Mouse (Mus musculus): ENCODE results near the gene Rrm1.
"Not testable (repeated sequence)": the region's sequence is repeated elsewhere in the genome, so short reads cannot be mapped to it uniquely, and the experiment has no call there.

Gene Rrm1

DNA sequence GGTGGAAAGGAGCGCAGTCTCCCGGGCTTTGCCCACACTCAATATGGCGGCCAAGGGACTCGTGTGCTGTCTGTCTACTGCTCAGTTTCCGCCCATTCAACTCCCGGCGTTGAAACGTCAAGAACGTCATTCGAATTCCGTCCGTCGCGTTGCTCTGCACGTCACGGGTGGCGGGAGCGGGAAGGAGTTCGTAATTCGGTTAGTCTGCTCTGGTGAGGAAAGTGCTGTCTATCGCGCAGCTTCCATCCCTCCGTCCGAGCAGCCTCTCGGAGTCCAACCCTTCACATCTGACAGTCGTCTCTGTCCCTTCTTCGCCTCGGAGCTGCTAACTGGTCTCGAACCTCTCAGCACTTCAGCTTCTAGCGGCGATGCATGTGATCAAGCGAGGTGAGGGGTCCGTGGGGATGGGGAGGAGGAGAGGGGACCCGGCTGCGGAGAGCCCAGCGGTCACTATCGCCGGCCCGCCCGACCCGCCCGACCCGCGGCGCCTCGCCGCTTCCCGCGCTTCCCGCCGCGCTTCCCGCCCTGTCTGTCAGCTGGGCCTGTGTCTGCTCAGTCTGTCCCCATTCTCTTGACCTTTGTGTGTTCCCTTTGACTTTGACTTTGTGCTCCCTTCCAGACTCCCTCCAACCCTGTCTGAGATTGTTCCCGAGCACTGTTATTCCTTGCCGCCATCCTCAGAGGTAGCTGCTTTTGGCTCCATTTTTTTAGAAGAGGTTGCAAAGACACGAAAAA is at the start of gene Rrm1:
Rrm1 (plus strand) TSS at position 39 of the 735 bp plus-strand sequence.
- DNase-seq (ENCODE audit: low spot score) = peak; percentile 94

DNA sequence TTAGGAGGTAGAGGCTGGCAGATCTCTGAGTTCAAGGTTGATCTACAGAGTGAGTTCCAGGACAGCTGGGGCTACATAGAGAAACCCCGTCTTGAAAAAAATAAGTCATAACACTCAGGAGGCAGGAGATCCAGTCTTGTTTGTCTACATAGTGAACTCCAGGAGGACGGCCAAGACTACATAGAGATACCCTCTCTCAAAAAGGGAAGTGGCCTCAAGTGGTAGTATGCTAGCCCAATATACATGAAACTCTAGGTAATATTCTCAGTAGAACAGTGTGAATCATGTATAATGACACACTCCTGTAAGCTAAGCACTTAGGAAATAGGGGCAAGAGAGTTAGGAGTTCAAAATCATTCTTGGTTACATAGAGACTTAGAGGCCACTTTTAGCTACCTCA is 47.6 kb upstream of the Rrm1 start:
- DNase-seq (ENCODE audit: low spot score) = no peak

DNA sequence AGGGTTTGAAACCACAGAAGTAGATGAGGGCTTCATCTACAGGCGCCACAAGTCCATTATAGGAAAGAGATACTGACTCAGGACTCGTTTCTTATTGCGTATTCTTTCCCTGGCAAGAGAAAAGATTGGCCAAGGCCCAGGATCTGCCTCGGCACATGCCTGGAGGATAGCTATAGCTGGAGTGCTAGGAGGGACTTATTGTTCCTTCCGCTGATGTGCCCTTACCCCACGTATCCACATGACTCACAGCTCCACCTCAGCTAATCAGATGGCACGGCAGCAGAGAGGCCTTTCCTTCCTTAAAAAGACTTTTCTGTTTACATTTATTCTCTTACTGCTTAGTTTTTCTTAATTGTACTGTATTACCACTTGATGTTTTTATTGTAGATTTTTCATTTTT is 45.6 kb upstream of the Rrm1 start:
- DNase-seq (ENCODE audit: low spot score) = no peak

DNA sequence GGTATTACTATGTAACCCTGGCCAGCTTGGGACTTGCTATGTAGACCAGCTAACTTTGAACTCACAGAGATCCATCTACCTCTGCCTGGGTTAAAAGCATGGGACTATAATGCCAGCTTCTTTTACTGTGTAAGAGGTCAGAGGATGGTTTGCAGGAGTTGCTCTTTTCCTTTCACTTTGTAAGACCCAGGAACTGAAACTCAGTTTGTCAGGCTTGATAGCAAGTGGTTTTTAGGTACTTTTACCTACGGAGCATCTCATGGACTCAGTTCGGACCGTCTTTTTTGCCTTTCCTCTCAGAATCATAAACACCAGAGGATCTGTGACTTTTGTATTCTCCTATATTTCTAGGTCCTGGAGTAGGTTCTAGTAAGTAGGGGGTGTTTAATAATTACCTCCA is 45.2 kb upstream of the Rrm1 start:
- DNase-seq (ENCODE audit: low spot score) = no peak

DNA sequence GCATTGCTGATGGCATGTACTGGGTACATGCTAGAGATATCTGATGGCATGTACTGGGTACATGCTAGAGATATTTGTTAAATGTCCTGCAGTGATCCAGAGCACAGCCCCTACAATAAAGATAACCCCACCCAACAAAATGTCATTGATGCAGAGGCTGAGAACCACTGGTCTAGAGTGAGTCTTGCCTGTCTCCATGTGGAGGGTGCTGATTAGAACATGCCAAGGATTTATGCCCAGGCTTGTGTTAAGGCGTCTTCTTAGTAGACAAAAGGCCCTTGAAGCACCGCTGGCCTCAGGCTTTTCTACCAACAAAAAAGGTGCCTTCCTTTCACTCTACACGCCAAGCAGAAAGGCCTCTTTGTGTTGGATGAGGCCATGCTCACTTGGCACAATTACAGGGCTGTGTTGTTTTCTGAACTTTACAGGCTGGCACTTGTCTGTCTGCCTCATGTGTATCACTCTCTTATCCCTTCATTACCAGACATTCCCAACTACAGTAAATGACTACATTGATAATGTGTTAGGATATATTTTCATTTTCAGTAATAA is 42.2 kb upstream of the Rrm1 start:
- no peak for DNase-seq (ENCODE audit: low spot score)

DNA sequence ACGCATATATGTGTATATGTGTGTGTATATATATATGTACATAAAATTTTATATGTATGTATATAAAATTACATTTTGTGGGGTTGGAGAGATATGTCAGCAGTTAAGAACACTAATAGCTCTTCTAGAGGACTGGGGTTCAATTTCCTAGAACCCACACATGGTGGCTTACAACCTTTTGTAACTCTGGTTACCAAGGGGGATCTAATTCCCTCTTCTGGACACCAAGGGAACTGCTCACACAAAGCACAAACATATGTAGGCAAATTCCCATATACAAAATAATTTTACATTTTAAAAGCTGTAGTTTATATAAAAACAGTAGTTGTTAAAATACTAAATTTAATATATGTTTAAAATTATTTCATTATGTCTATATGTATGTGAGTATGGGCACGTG is 37.4 kb upstream of the Rrm1 start:
- DNase-seq (ENCODE audit: low spot score) = no peak

DNA sequence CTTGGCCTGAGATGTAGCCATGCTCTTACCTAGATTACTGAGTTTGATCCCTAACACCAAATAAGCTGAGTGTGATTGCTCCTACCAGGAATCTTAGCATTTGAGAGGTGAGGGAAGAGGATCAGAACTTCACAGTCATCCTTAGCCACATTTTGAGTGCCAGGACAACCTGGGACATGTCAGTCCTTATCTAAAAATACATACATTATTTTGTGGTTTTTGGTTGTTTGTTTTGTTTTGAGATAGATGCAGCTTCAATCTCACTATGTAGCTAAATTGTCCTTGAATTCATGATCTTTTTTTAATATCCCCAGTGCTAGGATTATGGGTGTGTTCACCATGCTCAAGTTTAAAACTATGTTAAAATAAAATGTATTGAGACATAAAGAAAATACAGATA is 34.1 kb upstream of the Rrm1 start:
- DNase-seq (ENCODE audit: low spot score) = no peak

DNA sequence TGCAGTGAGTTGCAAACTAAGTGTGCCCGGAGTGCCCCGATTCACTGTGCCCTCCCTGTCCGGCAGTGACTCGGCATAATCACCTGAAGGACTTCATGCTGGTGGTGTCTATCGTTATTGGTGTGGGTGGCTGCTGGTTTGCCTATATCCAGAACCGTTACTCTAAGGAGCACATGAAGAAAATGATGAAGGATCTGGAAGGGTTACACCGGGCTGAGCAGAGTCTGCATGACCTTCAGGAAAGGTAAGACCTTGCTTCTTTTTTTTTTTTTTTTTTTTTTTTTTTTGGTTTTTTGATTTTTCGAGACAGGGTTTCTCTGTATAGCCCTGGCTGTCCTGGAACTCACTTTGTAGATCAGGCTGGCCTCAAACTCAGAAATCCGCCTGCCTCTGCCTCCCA is 26.2 kb upstream of the Rrm1 start:
- not testable (repeated sequence) for DNase-seq (ENCODE audit: low spot score)

DNA sequence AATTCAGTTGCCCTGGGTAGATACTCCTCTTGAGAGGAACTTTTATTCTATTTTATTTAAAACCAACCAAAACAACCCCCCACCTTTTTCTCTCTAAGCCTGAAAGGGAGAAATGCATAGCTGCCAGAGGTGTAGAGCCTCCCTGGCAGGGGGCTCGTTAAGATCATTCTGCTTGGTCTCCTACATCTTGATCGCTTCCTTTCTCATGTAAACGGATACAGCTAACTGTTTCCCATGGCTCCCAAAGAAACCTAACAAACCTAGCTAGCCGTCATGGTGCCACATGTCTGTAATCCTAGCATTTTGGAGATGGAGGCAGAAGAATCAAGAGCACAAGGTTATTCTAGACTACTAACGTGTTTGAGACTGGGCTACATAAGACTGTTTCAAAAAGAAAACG is 25.7 kb upstream of the Rrm1 start:
- DNase-seq (ENCODE audit: low spot score) = no peak

DNA sequence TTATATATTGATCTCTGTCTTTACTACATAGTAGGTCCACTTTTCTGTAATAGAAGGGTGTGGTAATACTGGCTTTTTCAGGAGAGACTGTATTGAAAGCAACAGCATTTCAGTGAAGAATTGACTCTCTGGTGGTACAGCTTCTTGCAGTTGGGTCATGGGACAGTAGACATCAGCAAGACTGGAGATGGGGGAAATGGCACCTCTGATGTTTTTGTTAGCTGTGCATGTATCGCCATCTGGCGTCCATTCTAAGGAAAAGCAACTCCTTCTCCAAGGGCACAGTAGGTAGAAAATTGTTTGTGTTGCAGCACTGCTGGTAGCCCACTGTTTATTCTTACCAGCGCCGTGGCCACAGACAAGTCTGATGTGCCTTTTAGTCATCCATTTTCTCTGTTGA is 24.1 kb upstream of the Rrm1 start:
- peak; percentile 33 for DNase-seq (ENCODE audit: low spot score)

DNA sequence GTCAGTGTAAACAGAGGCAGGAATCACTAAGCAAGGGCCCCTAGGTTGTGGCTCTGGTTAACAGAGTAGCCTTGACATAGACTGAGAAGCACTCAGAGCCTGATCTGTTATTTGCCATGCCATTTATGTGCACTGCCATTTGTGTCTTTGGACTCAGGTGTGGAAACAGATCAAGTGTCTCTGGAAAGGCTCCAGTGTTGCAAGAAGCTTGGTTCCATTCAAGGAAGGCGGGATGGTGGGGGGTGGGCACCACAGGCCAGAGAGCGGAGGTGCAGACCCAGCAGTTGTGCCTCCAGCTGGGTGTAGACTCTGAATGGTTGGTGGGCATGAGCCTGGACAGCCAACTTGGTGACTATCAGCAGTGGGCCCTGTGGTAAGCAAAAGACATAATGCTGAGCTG is 19.5 kb upstream of the Rrm1 start:
- DNase-seq (ENCODE audit: low spot score) = no peak

DNA sequence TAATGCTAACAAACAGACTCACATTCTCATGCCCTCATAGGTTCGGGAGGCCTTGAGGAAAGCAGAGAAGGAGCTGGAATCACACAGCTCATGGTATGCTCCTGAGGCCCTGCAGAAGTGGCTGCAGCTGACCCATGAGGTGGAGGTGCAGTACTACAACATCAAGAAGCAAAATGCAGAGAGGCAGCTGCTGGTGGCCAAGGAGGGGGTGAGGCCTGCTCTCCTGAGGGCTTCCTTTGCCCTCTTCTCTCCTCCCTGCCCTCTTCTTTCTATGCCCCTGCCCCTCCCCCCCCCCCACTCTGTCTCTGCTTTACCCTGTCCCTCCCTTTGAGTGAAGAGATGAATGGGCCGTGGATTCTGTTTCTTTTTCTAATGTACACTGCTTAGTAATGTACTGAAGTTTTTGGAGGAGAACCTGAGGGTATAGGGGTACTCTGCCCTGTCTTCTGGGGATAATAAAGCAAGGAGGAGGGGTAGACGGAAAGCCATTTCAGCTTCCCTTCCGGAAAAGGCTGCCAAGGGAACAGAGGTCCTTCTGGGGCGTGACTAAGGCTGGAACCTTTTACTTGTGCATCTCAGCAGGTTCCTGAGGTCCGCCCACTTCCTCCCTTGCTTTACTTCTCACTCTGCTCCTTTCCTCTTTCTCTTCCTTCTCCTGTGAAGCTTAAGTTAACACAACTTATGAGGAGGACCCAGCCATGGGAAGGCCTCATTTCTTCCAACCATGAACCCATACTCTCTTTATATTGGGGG is 15.4 kb upstream of the Rrm1 start:
- DNase-seq (ENCODE audit: low spot score) = no peak

DNA sequence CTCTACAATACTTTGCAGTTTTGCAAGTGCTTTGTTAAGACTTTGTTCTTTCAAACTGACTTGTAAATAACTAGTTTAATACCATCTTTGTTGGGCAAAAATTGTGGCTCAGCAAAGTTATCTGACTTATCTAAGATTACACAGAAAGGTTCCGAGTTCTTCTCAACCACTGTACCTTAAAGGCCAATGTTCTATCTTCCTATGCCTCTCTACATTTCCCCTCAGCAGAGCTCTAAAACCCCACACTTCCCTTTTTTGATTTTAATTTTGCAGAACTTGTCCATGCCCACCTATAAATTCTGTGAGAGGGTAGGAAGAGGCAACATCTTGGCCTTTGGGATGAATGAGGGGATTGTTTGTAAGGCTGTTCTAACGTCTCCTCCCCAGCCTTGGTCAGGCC is 7.2 kb upstream of the Rrm1 start:
- no peak for DNase-seq (ENCODE audit: low spot score)

DNA sequence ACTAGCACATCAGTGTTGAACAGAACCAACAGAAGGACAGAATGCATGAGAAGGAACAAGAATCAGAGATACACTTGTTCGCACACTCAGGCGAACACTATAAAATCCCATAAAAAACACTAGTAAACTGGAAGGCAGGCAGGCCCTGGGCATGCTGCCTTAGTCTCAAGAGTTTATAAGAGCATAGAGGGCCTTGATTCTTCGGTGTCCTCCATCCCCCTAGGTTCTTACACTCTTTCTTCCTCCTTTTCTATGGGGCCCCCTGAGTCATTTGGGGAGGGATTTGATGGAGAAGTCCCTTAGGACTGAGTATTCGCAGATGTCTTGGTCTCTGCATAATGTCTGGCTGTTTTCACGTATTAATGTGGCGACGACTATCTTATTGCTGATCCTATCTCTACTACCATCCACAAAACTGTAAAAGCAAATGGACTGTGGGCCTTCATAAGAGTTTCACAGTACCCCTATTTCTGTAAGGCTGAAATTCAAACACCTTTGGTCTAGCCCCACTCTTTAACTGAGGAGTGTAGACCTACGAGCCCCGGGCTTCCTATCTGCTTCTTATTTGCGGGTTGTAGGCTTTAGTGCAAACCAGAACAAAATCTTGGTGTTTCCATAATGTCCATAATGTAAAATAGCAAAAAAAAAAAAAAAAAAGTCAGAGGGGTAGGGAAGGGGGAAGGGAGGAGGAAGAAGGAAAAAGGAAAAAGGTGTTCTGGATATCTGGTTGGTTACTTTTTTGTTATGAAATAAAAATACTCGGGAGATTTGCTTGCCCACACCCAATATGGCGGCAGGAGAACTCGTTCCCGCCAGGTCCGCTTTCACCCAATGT is 456 bp upstream of the Rrm1 start:
- DNase-seq (ENCODE audit: low spot score) = no peak

DNA sequence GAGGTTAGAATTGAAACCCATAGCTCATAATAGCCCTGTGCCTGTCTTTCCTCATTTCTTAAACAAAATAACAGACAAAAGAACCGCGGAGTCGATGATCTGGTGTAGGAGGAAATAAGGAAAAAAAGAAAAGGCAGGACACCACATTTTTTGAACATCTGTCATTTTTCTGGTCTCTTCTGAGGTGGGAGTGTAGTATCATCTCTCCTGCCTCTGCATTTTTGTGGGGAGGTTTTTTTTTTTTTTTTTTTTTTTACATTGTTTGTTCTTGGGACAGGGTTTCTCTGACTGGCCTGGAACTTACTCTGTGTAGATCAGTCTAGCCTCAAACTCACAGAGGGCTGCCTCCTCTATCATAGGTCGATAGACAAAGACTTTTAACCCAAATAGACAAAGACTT is 937 bp downstream of the Rrm1 start:
- DNase-seq (ENCODE audit: low spot score) = no peak

DNA sequence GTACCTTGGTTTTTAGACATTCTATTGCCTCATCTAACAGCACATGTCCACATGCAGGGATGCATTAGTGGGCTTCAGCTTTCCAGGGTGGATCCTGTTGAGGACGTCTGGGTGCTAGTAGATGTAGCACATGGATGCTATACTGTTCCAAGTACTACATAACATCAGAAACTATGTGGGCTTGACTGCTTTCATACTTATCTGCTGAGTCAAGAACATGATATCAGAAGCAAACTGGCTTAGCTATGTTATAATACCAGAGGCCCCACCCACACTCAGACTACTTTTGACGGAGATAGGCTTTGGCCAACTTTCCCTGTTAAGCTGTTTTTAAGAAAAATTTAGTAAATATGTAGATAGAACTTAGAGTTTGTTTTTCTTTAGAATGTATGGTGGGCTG is 2.8 kb downstream of the Rrm1 start:
- DNase-seq (ENCODE audit: low spot score) = no peak

DNA sequence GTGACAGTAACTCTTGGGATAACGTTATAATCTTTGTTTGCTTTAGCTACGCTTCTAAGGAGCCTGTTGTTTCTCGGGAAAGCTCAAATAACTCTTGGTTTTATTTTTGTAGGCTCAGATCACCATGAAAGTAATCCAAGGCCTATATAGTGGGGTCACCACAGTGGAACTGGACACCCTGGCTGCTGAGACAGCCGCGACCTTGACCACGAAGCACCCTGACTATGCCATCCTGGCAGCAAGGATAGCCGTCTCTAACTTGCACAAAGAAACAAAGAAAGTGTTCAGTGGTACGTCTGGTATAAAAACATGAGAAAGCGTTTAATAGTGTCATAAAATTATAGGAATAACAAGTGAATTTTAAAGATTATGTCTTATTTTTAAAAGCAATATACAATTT is 4.9 kb downstream of the Rrm1 start:
- DNase-seq (ENCODE audit: low spot score) = no peak

DNA sequence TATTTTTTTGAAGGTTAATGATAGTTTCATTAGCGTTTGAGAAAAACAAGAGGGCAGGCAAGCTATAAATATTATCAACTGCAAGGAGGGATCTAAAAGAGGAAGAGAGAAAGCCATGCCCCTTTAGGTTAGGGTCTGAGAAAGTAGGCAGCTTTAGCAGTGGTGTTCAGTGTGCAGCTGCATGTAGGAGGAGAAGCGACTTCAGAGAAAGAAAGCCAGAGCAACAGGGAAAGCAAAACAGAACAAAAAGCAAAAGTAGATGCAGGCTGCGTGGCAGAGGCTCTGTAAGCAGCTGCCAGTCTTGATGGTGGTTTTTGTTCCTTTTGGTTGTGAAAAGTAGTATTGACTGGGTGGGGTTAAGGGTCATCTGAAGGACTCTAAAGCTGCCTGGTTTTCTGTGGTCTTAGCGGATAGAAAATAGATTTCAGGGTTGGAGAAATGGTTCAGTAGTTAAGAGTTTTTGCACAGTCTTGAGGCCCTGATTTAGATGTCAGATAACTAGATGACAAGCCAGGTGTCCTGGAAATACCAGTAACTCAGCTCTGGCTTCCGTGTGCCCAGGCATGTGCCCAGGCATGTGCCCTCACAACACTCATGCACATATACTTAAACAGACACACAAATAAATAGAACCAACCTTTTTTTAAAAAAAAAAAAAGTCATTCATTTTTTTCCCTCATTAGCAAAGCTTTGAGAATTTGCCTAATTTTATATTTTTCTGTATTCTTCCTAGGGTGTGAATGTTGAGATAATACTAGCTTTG is 17.3 kb downstream of the Rrm1 start:
- DNase-seq (ENCODE audit: low spot score) = no peak

DNA sequence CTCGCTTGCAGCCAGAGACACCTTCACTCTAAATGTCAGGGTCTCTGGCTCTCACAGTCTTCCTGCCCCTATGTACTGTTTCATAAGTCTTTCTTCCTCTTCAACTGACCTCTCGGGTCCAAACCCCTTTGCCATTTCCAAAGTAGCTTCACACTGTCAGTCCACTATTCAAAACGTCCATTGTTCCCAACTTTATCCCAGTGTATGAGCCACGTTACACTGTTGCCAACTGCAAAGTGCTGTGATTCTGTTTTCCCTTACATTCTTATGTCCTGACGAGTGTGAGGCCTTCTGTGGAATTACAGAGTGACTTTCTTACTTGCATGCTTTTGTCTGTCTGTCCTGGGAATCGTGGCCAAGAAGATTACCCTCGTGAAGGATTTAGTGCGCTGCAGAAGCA is 26.1 kb downstream of the Rrm1 start:
- DNase-seq (ENCODE audit: low spot score) = no peak

DNA sequence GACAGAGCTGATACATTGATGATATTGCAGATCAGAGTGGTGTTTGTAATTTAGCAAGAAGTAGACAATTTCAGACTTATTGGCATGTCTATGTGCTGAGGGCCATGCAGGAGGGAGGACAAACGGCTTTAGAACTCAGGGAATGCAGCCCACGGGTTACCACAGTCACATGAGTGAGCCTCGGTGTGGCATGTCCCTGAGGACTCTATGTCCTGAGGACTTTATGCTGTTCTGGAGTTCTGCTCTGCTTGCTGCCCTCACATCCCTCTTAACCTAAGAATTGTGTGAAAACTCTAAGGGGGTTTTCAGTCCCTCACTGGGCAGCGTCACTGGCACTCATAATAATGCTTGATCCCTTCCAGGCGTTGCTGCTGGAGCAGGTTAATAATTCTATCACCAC is 31.2 kb downstream of the Rrm1 start:
- DNase-seq (ENCODE audit: low spot score) = no peak

DNA sequence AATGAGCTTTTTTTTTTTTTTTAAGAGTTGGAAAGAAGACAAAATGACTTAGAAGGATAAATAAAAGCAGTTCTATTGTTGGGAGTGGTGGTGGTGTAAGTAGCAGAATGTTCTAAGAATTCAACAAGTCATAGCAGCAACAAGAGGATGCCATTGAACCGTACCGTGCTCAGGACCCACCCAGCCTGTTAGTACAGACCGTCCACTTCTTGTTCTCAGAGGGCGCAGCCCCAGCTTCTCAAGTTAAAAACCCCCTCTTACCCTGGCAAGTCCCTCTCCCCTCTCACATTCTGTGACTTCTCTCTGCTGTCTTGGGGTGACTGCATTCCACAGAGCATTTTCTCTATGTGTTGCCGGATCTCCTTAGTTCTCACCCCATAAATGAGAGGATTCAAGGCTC is 35.1 kb downstream of the Rrm1 start:
- DNase-seq (ENCODE audit: low spot score) = no peak

DNA sequence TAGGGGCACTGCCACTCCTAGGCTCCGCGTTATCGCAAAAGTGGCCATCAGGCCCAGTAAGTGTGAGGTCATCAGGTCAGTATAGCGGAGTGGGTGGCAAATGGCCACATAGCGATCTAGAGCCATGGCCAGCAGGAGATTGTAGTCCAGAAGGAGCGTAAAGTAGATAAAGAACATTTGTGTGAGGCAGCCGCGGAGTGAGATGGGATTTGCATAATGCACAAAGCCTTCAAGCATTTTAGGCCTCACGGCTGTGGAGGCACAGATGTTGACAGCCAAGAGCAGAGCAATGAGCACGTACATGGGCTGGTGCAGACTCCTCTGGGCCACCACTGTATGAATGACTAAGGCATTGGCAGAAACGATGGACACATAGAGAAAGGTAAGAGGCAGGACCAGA is 35.9 kb downstream of the Rrm1 start:
- no peak for DNase-seq (ENCODE audit: low spot score)

Measured in left cerebral cortex, adult 11 months (tissue).